Mouse (Mus musculus): ENCODE measurements around the gene Frat1.

- TF ChIP-seq CTCF (IDR thresholded peaks at IDR 0.05; ENCODE audit: borderline replicate concordance, extremely low read depth, insufficient read depth, insufficient read length) (no peak), POLR2A (IDR thresholded peaks at IDR 0.05; ENCODE audit: borderline replicate concordance, extremely low read depth, insufficient read depth, insufficient read length, poor library complexity, severe bottlenecking) (no peak)
Observed at GRCm38 (mm10) chr19:41824950-41825349, 4.8 kb upstream of the Frat1 start.

All from brain, embryonic 14.5 days (tissue).